ENCODE assay signal across 8 mouse cellular contexts in genomic region chr5:24475476-24476241, GRCm38 (mm10). TPM values are rescaled to one million over a fixed set of nuclear protein-coding genes. Genes with fewer than 3 reads are reported as not detected.
DNase-seq lines count a peak whose midpoint lies in the region; ATAC-seq and TF ChIP-seq lines count a peak whose summit lies in the region.

No protein-coding gene starts in this region.

- no peak for DNase-seq in forebrain, embryonic 11.5 days (ENCODE audit: low spot score)
- DNase-seq in adrenal gland, postnatal 25 days: peak; percentile 64
- no peak for DNase-seq in heart, postnatal 0 days (ENCODE audit: low spot score)
- peak; percentile 59 for DNase-seq in urinary bladder, postnatal 25 days (ENCODE audit: low spot score)
- no peak for DNase-seq in thymus, postnatal 25 days
- DNase-seq in left cerebral cortex, postnatal 36 days (ENCODE audit: low spot score in 2 of 2): no peak

- TF ChIP-seq CTCF in heart, postnatal 0 days (IDR thresholded peaks at IDR 0.05; ENCODE audit: low read depth): no peak

- no peak for TF ChIP-seq EP300 in heart, postnatal 0 days (IDR thresholded peaks at IDR 0.05; ENCODE audit: low read depth)

- intact Hi-C loops in left cerebral cortex, postnatal 36 days (cut with DNase I): no loop called here

- 78% methylated on average over 6 of the region's 6 CpGs for WGBS in forebrain, embryonic 12.5 days
- 74% methylated on average over 6 of the region's 6 CpGs for WGBS in forebrain, embryonic 11.5 days
- 65% methylated on average over 6 of the region's 6 CpGs for WGBS in heart, postnatal 0 days
- WGBS in limb, embryonic 15.5 days: 47% methylated on average over 6 of the region's 6 CpGs

- peaks cover 41% of the 10 kb centered on the region for H3K36me3 ChIP-seq in forebrain, embryonic 12.5 days (replicated peaks)
- H3K36me3 ChIP-seq in forebrain, embryonic 11.5 days (ENCODE audit: control insufficient read depth, insufficient read depth, low read length): no peaks in the 10 kb centered on the region; the same call in 1 of the 2 replicates
- H3K36me3 ChIP-seq in heart, postnatal 0 days (replicated peaks; ENCODE audit: control insufficient read depth, insufficient read depth, low read length): peaks cover 41% of the 10 kb centered on the region
- H3K36me3 ChIP-seq in limb, embryonic 15.5 days: peaks cover 47% of the 10 kb centered on the region

- no peaks in the 10 kb centered on the region for H3K9me3 ChIP-seq in forebrain, embryonic 12.5 days
- H3K9me3 ChIP-seq in forebrain, embryonic 11.5 days (ENCODE audit: control insufficient read depth, low read length): no peaks in the 10 kb centered on the region
- H3K9me3 ChIP-seq in heart, postnatal 0 days (replicated peaks; ENCODE audit: control insufficient read depth, low read length): no peaks in the 10 kb centered on the region
- H3K9me3 ChIP-seq in limb, embryonic 15.5 days: no peaks in the 10 kb centered on the region

- peaks cover 53% of the 10 kb centered on the region for H3K27me3 ChIP-seq in forebrain, embryonic 12.5 days
- peaks cover 22% of the 10 kb centered on the region for H3K27me3 ChIP-seq in forebrain, embryonic 11.5 days (ENCODE audit: control insufficient read depth, insufficient read depth, low read length)
- 0 out of 2 replicates have a peak, but pooled peaks cover 3% of the 10 kb centered on the region for H3K27me3 ChIP-seq in heart, postnatal 0 days (ENCODE audit: control insufficient read depth, insufficient read depth, low read length)
- peaks cover 13% of the 10 kb centered on the region; the same call in 1 of the 2 replicates for H3K27me3 ChIP-seq in limb, embryonic 15.5 days

- no peak overlapping the region for H3K9ac ChIP-seq in forebrain, embryonic 12.5 days
- H3K9ac ChIP-seq in forebrain, embryonic 11.5 days (ENCODE audit: low read length): no peak overlapping the region
- H3K9ac ChIP-seq in heart, postnatal 0 days (replicated peaks; ENCODE audit: low read depth, low read length): no peak overlapping the region
- no peak overlapping the region for H3K9ac ChIP-seq in limb, embryonic 15.5 days

- ATAC-seq in forebrain, embryonic 12.5 days (ENCODE audit: low FRiP score): no peak
- no peak for ATAC-seq in forebrain, embryonic 11.5 days (replicated peaks; ENCODE audit: low FRiP score)
- no peak for ATAC-seq in heart, postnatal 0 days (ENCODE audit: insufficient read depth, low read depth)
- 0 out of 2 replicates have a peak, but pooled peaks have one; percentile 22 for ATAC-seq in limb, embryonic 15.5 days (ENCODE audit: insufficient number of reproducible peaks, low FRiP score, low TSS enrichment, low read depth)

- H3K4me1 ChIP-seq in forebrain, embryonic 12.5 days: peaks cover 47% of the 10 kb centered on the region
- peaks cover 22% of the 10 kb centered on the region for H3K4me1 ChIP-seq in forebrain, embryonic 11.5 days (replicated peaks; ENCODE audit: control insufficient read depth, insufficient read depth, low read length)
- H3K4me1 ChIP-seq in heart, postnatal 0 days (ENCODE audit: control insufficient read depth, insufficient read depth): peaks cover 14% of the 10 kb centered on the region
- H3K4me1 ChIP-seq in limb, embryonic 15.5 days: peaks cover 49% of the 10 kb centered on the region

- H3K4me3 ChIP-seq in forebrain, embryonic 12.5 days (replicated peaks): no peak overlapping the region
- H3K4me3 ChIP-seq in forebrain, embryonic 11.5 days (ENCODE audit: low read depth, low read length): no peak overlapping the region
- H3K4me3 ChIP-seq in heart, postnatal 0 days (ENCODE audit: low read depth, low read length): no peak overlapping the region
- peak overlapping the region; percentile 49 for H3K4me3 ChIP-seq in limb, embryonic 15.5 days

- peak overlapping the region; percentile 63; the same call in 1 of the 2 replicates for H3K4me2 ChIP-seq in forebrain, embryonic 12.5 days
- H3K4me2 ChIP-seq in forebrain, embryonic 11.5 days (ENCODE audit: low read depth, low read length, severe bottlenecking): no peak overlapping the region
- H3K4me2 ChIP-seq in heart, postnatal 0 days (ENCODE audit: low read depth, low read length): peak overlapping the region; percentile 70
- H3K4me2 ChIP-seq in limb, embryonic 15.5 days: peak overlapping the region; percentile 74

- H3K27ac ChIP-seq in forebrain, embryonic 12.5 days: no peak overlapping the region
- no peak overlapping the region for H3K27ac ChIP-seq in forebrain, embryonic 11.5 days (ENCODE audit: low read depth, low read length)
- no peak overlapping the region for H3K27ac ChIP-seq in heart, postnatal 0 days (ENCODE audit: low read depth)
- H3K27ac ChIP-seq in limb, embryonic 15.5 days: no peak overlapping the region

RNA-seq across cellular contexts. Expression of gene Agap3, which starts 23.7 kb away (rescaled TPM):
- 41.1 and 61.2 TPM in 2 replicates for polyA plus RNA-seq in forebrain, embryonic 12.5 days (2016; fragmentation: Nextera tagmentation; extraction: Ambion mirVana)
- polyA plus RNA-seq in forebrain, embryonic 11.5 days (2014; fragmentation: Nextera tagmentation; extraction: Ambion mirVana): 52.7 and 67.0 TPM in 2 replicates
- 75.6 and 89.0 TPM in 2 replicates for total RNA-seq in adrenal gland, postnatal 25 days (2021)
- total RNA-seq in heart, postnatal 0 days (2014; rRNA removed; ENCODE audit: low replicate concordance): 39.3 and 40.6 TPM in 2 replicates
- polyA plus RNA-seq in heart, postnatal 0 days (2015; fragmentation: Nextera tagmentation; extraction: Ambion mirVana): 15.6 and 18.3 TPM in 2 replicates
- polyA plus RNA-seq in limb, embryonic 15.5 days (2015; fragmentation: Nextera tagmentation; extraction: Ambion mirVana): 32.4 and 34.1 TPM in 2 replicates
- total RNA-seq in left cerebral cortex, postnatal 36 days (2021): 100 to 1,000 TPM; 507 to 566 TPM

RNA-seq across cellular contexts. Expression of gene Tmub1, which starts 28.0 kb away (rescaled TPM):
- 28.6 and 30.7 TPM in 2 replicates for polyA plus RNA-seq in forebrain, embryonic 12.5 days (2016; fragmentation: Nextera tagmentation; extraction: Ambion mirVana)
- polyA plus RNA-seq in forebrain, embryonic 11.5 days (2014; fragmentation: Nextera tagmentation; extraction: Ambion mirVana): 30.2 and 31.8 TPM in 2 replicates
- 12.5 and 16.8 TPM in 2 replicates for total RNA-seq in adrenal gland, postnatal 25 days (2021)
- 30.8 and 36.7 TPM in 2 replicates for total RNA-seq in heart, postnatal 0 days (2014; rRNA removed; ENCODE audit: low replicate concordance)
- polyA plus RNA-seq in heart, postnatal 0 days (2015; fragmentation: Nextera tagmentation; extraction: Ambion mirVana): 16.5 and 17.3 TPM in 2 replicates
- 21.3 and 23.9 TPM in 2 replicates for polyA plus RNA-seq in limb, embryonic 15.5 days (2015; fragmentation: Nextera tagmentation; extraction: Ambion mirVana)
- total RNA-seq in left cerebral cortex, postnatal 36 days (2021): 10 to 100 TPM; 24.8 to 32.5 TPM

RNA-seq across cellular contexts. Expression of gene Fastk, which starts 30.6 kb away (rescaled TPM):
- 97.1 and 102 TPM in 2 replicates for polyA plus RNA-seq in forebrain, embryonic 12.5 days (2016; fragmentation: Nextera tagmentation; extraction: Ambion mirVana)
- polyA plus RNA-seq in forebrain, embryonic 11.5 days (2014; fragmentation: Nextera tagmentation; extraction: Ambion mirVana): 104 and 116 TPM in 2 replicates
- 114 and 119 TPM in 2 replicates for total RNA-seq in adrenal gland, postnatal 25 days (2021)
- total RNA-seq in heart, postnatal 0 days (2014; rRNA removed; ENCODE audit: low replicate concordance): 368 and 470 TPM in 2 replicates
- polyA plus RNA-seq in heart, postnatal 0 days (2015; fragmentation: Nextera tagmentation; extraction: Ambion mirVana): 219 and 223 TPM in 2 replicates
- 108 and 130 TPM in 2 replicates for polyA plus RNA-seq in limb, embryonic 15.5 days (2015; fragmentation: Nextera tagmentation; extraction: Ambion mirVana)
- total RNA-seq in left cerebral cortex, postnatal 36 days (2021): 100 to 1,000 TPM; 131 to 133 TPM

RNA-seq across cellular contexts. Expression of gene Gbx1, which starts 51.3 kb away (rescaled TPM):
- polyA plus RNA-seq in forebrain, embryonic 12.5 days (2016; fragmentation: Nextera tagmentation; extraction: Ambion mirVana): 1.1 and 1.2 TPM in 2 replicates
- polyA plus RNA-seq in forebrain, embryonic 11.5 days (2014; fragmentation: Nextera tagmentation; extraction: Ambion mirVana): 0.64 and 0.79 TPM in 2 replicates
- not detected in 2 replicates for total RNA-seq in adrenal gland, postnatal 25 days (2021)
- not detected in 2 replicates for total RNA-seq in heart, postnatal 0 days (2014; rRNA removed; ENCODE audit: low replicate concordance)
- not detected in 2 replicates for polyA plus RNA-seq in heart, postnatal 0 days (2015; fragmentation: Nextera tagmentation; extraction: Ambion mirVana)
- 0.06 and 0.10 TPM in 2 replicates for polyA plus RNA-seq in limb, embryonic 15.5 days (2015; fragmentation: Nextera tagmentation; extraction: Ambion mirVana)
- under 1 TPM in 1 of 2 experiments, not detected in 1; 0.61 TPM for total RNA-seq in left cerebral cortex, postnatal 36 days (2021)

RNA-seq across cellular contexts. Expression of gene Slc4a2, which starts 52.0 kb away (rescaled TPM):
- polyA plus RNA-seq in forebrain, embryonic 12.5 days (2016; fragmentation: Nextera tagmentation; extraction: Ambion mirVana): 28.9 and 29.8 TPM in 2 replicates
- polyA plus RNA-seq in forebrain, embryonic 11.5 days (2014; fragmentation: Nextera tagmentation; extraction: Ambion mirVana): 28.4 and 28.7 TPM in 2 replicates
- total RNA-seq in adrenal gland, postnatal 25 days (2021): 50.5 and 59.1 TPM in 2 replicates
- total RNA-seq in heart, postnatal 0 days (2014; rRNA removed; ENCODE audit: low replicate concordance): 74.9 and 110 TPM in 2 replicates
- 20.8 and 21.5 TPM in 2 replicates for polyA plus RNA-seq in heart, postnatal 0 days (2015; fragmentation: Nextera tagmentation; extraction: Ambion mirVana)
- 36.7 and 40.0 TPM in 2 replicates for polyA plus RNA-seq in limb, embryonic 15.5 days (2015; fragmentation: Nextera tagmentation; extraction: Ambion mirVana)
- 10 to 100 TPM; 36.5 to 38.6 TPM for total RNA-seq in left cerebral cortex, postnatal 36 days (2021)

Comparison
In these comparisons a context has a peak if more than half of its experiments do, and no peak if none do; other contexts are left out.
1. DNase-seq: peak in adrenal gland, postnatal 25 days (single experiment) and urinary bladder, postnatal 25 days (single experiment); none in forebrain, embryonic 11.5 days (single experiment), heart, postnatal 0 days (single experiment), thymus, postnatal 25 days (single experiment) and left cerebral cortex, postnatal 36 days (0 of 2).